Mouse (Mus musculus) forebrain, embryonic 15.5 days (tissue): ENCODE data around the gene Gdpd5. TPM values are rescaled to one million over a fixed set of nuclear protein-coding genes. Genes with fewer than 3 reads are reported as not detected.

Source experiments
- ATAC-seq: fragments of 200-750 bp; cut with Nextera tagmentation; replicated peaks from 2 replicates; pipeline ENCODE4 v1.8.0; 2017; ENCODE audit warnings: mild to moderate bottlenecking, moderate TSS enrichment, moderate library complexity
- H3K27ac ChIP-seq: fragments of 300-500 bp; sonication (generic); replicated peaks from 2 replicates; pipeline ENCODE4 v1.5.1; 2015; ENCODE audit warnings: mild to moderate bottlenecking, inconsistent platforms
- H3K27me3 ChIP-seq: fragments of 300-500 bp; sonication (generic); 2 replicates; pipeline ENCODE4 v1.6.1; 2015; ENCODE audit warnings: inconsistent platforms
- H3K36me3 ChIP-seq: fragments of 300-500 bp; sonication (generic); 2 replicates; pipeline ENCODE4 v1.6.1; 2015; ENCODE audit warnings: mild to moderate bottlenecking, inconsistent platforms
- H3K4me1 ChIP-seq: fragments of 300-500 bp; sonication (generic); 2 replicates; pipeline ENCODE4 v1.6.1; 2015; ENCODE audit warnings: inconsistent platforms
- H3K4me2 ChIP-seq: fragments of 300-500 bp; sonication (generic); replicated peaks from 2 replicates; pipeline ENCODE4 v1.6.1; 2015; ENCODE audit warnings: mild to moderate bottlenecking, inconsistent platforms
- H3K4me3 ChIP-seq: fragments of 300-500 bp; sonication (generic); 2 replicates; pipeline ENCODE4 v1.5.1; 2015; ENCODE audit warnings: mild to moderate bottlenecking, inconsistent platforms
- H3K9ac ChIP-seq: fragments of 300-500 bp; sonication (generic); replicated peaks from 2 replicates; pipeline ENCODE4 v1.6.1; 2015; ENCODE audit warnings: mild to moderate bottlenecking, inconsistent platforms
- H3K9me3 ChIP-seq: fragments of 300-500 bp; sonication (generic); 2 replicates; pipeline ENCODE4 v1.6.1; 2016; ENCODE audit warnings: inconsistent platforms
- WGBS: fragments of 180-500 bp; shearing (Covaris S2); methylation state at CpG from one replicate; pipeline ENCODE4 v1.1.7; 2015; ENCODE audit warnings: mixed read lengths; 5-methylcytosine and 5-hydroxymethylcytosine counted together
- polyA plus RNA-seq: library from polyadenylated mRNA; unstranded; fragments of >200 nt; fragmentation: Nextera tagmentation; extraction: Ambion mirVana; gene quantifications from 2 replicates; pipeline ENCODE4 v1.2.1, GENCODE M21; 2015

Gdpd5 gene
- polyA plus RNA-seq, 1 experiment from 2014 or later, result 40.0 TPM

DNA sequence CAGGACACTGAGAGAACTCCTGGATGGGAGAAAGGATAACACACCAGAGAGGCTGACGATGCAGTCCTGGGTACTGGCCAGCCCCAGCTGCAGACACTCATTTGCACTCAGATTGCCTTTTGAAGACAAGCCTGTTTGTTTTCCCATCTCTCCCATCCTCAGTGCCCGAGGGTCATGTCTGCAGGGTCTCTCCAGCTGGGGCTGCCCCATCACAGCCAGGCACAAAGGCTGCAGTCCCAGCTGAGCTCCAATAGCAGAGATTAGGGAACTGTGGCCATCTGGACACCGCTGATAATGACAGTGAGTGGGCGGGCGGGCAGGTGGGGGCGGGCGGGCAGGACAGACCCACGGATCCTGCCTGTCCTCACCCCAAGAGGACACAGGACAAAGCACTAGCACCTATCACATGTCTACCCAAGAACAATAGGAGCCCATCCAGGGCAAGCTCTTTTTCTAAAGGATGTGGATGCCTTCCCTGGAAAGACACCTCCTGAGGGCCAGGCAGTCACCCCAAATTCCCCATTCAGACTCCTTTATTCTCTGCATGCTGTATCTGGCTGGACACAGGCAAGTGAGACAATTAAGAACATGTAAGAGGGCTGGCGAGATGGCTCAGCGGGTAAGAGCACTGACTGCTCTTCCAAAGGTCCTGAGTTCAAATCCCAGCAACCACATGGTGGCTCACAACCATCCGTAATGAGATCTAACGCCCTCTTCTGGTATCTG, 93.8 kb downstream of the Gdpd5 start:
- ATAC-seq, result peak; percentile 18; the same call in 1 of the 2 replicates
- H3K4me1 ChIP-seq, result peaks cover 16% of the 10 kb centered on the region; the same call in 1 of the 2 replicates
- no peak overlapping the region for H3K9ac ChIP-seq
- H3K27ac ChIP-seq, result peak overlapping the region; percentile 53
- H3K36me3 ChIP-seq, result peaks cover 56% of the 10 kb centered on the region
- H3K4me2 ChIP-seq, result no peak overlapping the region
- no peaks in the 10 kb centered on the region for H3K9me3 ChIP-seq
- no peak overlapping the region for H3K4me3 ChIP-seq
- WGBS, result 66% methylated on average over 12 of the region's 12 CpGs
- no peaks in the 10 kb centered on the region for H3K27me3 ChIP-seq

GRCm38 (mm10) chr7:99475562-99475911, 94.3 kb downstream of the Gdpd5 start:
- Histone ChIP-seq H3K9ac (no peak overlapping the region), H3K27me3 (no peaks in the 10 kb centered on the region), H3K4me3 (no peak overlapping the region), H3K4me2 (no peak overlapping the region), H3K9me3 (no peaks in the 10 kb centered on the region), H3K27ac (no peak overlapping the region), H3K4me1 (peaks cover 21% of the 10 kb centered on the region), H3K36me3 (peaks cover 61% of the 10 kb centered on the region)
- WGBS, result 85% methylated on average over 2 of the region's 2 CpGs
- no peak for ATAC-seq

DNA sequence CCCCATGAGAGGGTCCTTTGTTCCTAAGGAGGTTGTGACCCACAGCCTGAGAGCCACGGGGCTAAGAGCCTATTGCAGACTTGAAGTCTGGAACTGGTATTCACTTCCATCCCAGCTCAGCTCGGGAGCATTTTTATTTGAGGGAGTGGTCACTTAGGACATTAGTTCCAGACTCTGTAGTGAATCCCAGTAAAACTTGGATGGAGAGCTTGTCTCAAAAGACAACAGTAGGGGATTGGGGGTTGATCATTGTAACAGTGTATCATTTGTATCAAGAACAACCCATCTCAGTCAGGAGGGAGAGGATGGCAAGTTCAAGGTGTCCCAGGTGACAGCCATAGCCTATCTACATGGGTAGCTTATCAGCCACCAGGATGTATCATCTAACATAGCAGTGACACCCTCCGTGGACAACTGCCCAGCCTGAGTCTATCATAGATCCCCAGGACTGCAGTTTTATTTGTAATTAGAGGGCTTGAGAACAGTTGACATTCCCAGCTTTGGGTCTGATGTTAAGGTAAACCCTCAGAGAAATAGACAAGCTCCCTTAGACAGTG, 95.4 kb downstream of the Gdpd5 start:
- ATAC-seq, result no peak
- Histone ChIP-seq H3K9ac (no peak overlapping the region), H3K9me3 (no peaks in the 10 kb centered on the region), H3K27me3 (no peaks in the 10 kb centered on the region), H3K36me3 (peaks cover 68% of the 10 kb centered on the region), H3K4me1 (peaks cover 32% of the 10 kb centered on the region), H3K4me2 (no peak overlapping the region), H3K27ac (no peak overlapping the region), H3K4me3 (no peak overlapping the region)
- WGBS, result 57% methylated on average over 3 of the region's 3 CpGs

- 85% methylated on average over 5 of the region's 5 CpGs for WGBS
- no peaks in the 10 kb centered on the region for H3K27me3 ChIP-seq
- H3K36me3 ChIP-seq, result peaks cover 74% of the 10 kb centered on the region
- H3K9ac ChIP-seq, result no peak overlapping the region
- peaks cover 38% of the 10 kb centered on the region for H3K4me1 ChIP-seq
- H3K9me3 ChIP-seq, result no peaks in the 10 kb centered on the region
- H3K4me2 ChIP-seq, result no peak overlapping the region
- H3K27ac ChIP-seq, result no peak overlapping the region
- no peak for ATAC-seq
- H3K4me3 ChIP-seq, result no peak overlapping the region
Observed at GRCm38 (mm10) chr7:99477235-99477634, 96.0 kb downstream of the Gdpd5 start.

GRCm38 (mm10) chr7:99482637-99483036, 101.4 kb downstream of the Gdpd5 start:
- no peak for ATAC-seq
- Histone ChIP-seq H3K27ac (peak overlapping the region; percentile 81), H3K9me3 (no peaks in the 10 kb centered on the region), H3K4me2 (peak overlapping the region; percentile 82), H3K4me3 (peak overlapping the region; percentile 58), H3K36me3 (peaks cover 47% of the 10 kb centered on the region), H3K9ac (peak overlapping the region; percentile 62), H3K4me1 (peaks cover 41% of the 10 kb centered on the region), H3K27me3 (peaks cover 4% of the 10 kb centered on the region; the same call in 1 of the 2 replicates)
- WGBS, result 6% methylated on average over 6 of the region's 6 CpGs

- H3K4me2 ChIP-seq, result peak within 1 kb of the TSS; percentile 82
- peak within 1 kb of the TSS; percentile 81 for H3K27ac ChIP-seq
- ATAC-seq, result peak; percentile 96
- H3K27me3 ChIP-seq, result peaks cover 4% of the 10 kb centered on the region; the same call in 1 of the 2 replicates
- peak within 1 kb of the TSS; percentile 58 for H3K4me3 ChIP-seq
- H3K36me3 ChIP-seq, result peaks cover 40% of the 10 kb centered on the region
- peak within 1 kb of the TSS; percentile 62 for H3K9ac ChIP-seq
- no peaks in the 10 kb centered on the region for H3K9me3 ChIP-seq
- WGBS, result under 1% methylated on average over 45 of the region's 45 CpGs
- peaks cover 41% of the 10 kb centered on the region for H3K4me1 ChIP-seq
Observed at GRCm38 (mm10) chr7:99483271-99483923, 102.2 kb downstream of the Gdpd5 start, which contains the start of gene Rps3. Rps3 (minus strand) TSS chr7:99483738.

DNA sequence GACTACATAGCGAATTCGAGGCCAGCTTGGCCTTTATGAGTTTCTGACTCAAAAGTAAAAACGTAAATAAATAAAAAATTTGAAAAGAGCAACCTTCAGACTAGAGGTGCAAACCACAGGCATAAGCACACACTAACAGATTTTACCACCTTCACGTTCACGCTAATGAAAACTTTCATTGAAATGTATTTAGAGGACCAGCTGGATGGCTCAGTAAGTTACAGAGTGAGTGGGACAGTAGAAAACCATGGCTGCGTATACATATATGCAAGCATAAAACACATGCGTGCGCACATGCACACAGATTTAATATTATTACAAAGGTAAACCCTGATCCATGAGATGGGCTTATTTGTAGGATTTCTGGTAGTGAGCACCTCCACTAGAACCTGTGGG, 102.7 kb downstream of the Gdpd5 start:
- 47% methylated on average over 8 of the region's 8 CpGs for WGBS
- peak overlapping the region; percentile 58 for H3K4me3 ChIP-seq
- H3K4me1 ChIP-seq, result peaks cover 37% of the 10 kb centered on the region
- peaks cover 35% of the 10 kb centered on the region for H3K36me3 ChIP-seq
- ATAC-seq, result peak; percentile 47
- peaks cover 4% of the 10 kb centered on the region; the same call in 1 of the 2 replicates for H3K27me3 ChIP-seq
- peak overlapping the region; percentile 46 for H3K4me2 ChIP-seq
- H3K9ac ChIP-seq, result no peak overlapping the region
- H3K9me3 ChIP-seq, result no peaks in the 10 kb centered on the region
- H3K27ac ChIP-seq, result no peak overlapping the region; the same call in 1 of the 2 replicates

DNA sequence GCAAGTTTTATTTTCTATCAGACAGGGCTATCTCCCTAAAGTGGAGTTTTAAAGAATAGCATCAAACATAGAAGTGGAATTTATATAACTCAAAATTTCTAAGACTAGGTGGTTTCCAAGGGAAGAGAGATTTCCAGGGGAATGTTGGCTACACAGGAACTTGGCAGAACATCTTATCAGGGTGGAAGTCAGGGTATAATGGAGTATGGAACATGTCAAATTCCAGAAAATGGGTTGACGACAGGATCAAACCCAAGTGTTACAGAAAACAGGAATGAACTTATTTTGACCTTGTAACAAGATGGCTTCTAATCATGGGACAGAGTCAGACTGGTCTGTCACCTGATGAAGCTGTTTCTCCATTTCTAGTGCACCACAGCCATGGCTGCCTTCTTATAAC, 103.5 kb downstream of the Gdpd5 start:
- Histone ChIP-seq H3K4me3 (no peak overlapping the region), H3K4me1 (peaks cover 34% of the 10 kb centered on the region), H3K27ac (no peak overlapping the region), H3K4me2 (no peak overlapping the region), H3K36me3 (peaks cover 27% of the 10 kb centered on the region), H3K9me3 (no peaks in the 10 kb centered on the region), H3K27me3 (peaks cover 4% of the 10 kb centered on the region; the same call in 1 of the 2 replicates), H3K9ac (no peak overlapping the region)
- WGBS, result 94% methylated on average over 1 of the region's 1 CpGs
- no peak for ATAC-seq

DNA sequence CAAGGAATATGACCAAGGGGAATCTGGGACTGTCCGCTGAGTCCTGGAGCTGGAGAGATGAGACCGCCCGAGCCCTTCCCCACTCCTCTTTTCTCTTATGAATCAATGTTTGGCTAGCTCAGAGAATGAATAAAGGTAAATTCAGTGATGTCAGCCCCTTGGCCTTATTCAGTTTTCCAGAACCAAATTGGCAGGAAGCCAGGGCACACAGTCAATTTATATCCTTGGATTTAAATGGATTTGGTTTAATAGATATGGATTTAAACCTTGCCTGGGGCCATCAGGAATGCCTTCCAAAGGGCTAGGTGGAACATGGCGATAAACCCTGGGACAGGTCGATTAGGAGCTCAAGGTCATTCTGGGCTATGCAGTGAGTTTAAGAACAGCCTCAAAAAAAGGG, 108.5 kb downstream of the Gdpd5 start:
- Histone ChIP-seq H3K4me2 (no peak overlapping the region), H3K4me1 (no peaks in the 10 kb centered on the region), H3K36me3 (no peaks in the 10 kb centered on the region), H3K9me3 (0 out of 2 replicates have a peak, but pooled peaks cover 2% of the 10 kb centered on the region), H3K4me3 (no peak overlapping the region), H3K27me3 (peaks cover 4% of the 10 kb centered on the region; the same call in 1 of the 2 replicates), H3K27ac (no peak overlapping the region), H3K9ac (no peak overlapping the region)
- WGBS, result 63% methylated on average over 5 of the region's 5 CpGs
- ATAC-seq, result no peak

DNA sequence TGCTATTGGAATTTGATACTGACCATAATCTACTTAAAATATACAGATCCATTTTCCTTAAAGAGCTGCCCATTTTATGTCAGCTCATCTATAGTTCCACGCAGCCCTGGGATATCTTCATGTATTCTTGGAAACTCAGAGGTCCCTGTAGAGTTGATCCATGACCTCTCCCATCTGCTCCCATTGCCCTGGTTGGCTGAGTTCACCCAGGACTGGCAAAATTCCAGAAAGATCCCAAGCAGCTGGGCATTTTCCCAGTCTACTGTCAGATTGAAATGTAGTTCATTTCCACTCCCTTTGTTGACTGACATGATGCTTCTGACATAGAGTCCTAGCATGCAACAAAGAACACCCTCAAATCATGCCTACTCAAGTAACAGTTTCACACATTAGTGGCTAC, 117.9 kb downstream of the Gdpd5 start:
- Histone ChIP-seq H3K36me3 (no peaks in the 10 kb centered on the region), H3K4me2 (no peak overlapping the region), H3K27ac (no peak overlapping the region), H3K4me3 (no peak overlapping the region), H3K9me3 (no peaks in the 10 kb centered on the region), H3K9ac (no peak overlapping the region), H3K27me3 (no peaks in the 10 kb centered on the region), H3K4me1 (no peaks in the 10 kb centered on the region)
- no peak for ATAC-seq
- 57% methylated on average over 1 of the region's 1 CpGs for WGBS

GRCm38 (mm10) chr7:99500201-99500600, 119.0 kb downstream of the Gdpd5 start:
- H3K9me3 ChIP-seq, result no peaks in the 10 kb centered on the region
- ATAC-seq, result peak; percentile 84
- H3K4me3 ChIP-seq, result no peak overlapping the region
- H3K4me1 ChIP-seq, result no peaks in the 10 kb centered on the region
- WGBS, result 4% methylated on average over 8 of the region's 8 CpGs
- H3K27ac ChIP-seq, result no peak overlapping the region
- H3K4me2 ChIP-seq, result no peak overlapping the region
- no peaks in the 10 kb centered on the region for H3K27me3 ChIP-seq
- no peaks in the 10 kb centered on the region for H3K36me3 ChIP-seq
- no peak overlapping the region for H3K9ac ChIP-seq

DNA sequence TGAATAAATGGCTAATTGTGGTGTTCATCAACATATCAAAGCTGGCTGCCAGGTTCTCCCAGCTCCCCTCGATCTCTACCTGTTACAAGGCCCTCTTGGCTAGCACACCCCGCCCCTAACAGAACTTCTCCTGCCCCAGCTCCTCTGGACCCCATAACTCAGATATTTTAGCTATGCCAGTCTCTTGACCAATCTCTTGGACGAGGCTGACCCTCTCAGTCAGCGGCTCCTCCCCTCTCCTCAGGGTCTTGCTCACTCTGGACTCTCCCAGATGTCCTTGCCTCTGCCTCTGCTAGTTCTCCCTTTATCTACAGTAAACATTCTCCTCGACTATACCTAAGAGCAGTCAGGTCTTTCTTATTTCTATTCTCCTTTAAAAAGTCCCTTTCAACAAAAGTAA, 119.4 kb downstream of the Gdpd5 start:
- H3K9me3 ChIP-seq, result no peaks in the 10 kb centered on the region
- 36% methylated on average over 5 of the region's 5 CpGs for WGBS
- no peak overlapping the region for H3K27ac ChIP-seq
- H3K9ac ChIP-seq, result no peak overlapping the region
- no peaks in the 10 kb centered on the region for H3K27me3 ChIP-seq
- no peak for ATAC-seq
- H3K4me2 ChIP-seq, result no peak overlapping the region
- H3K36me3 ChIP-seq, result no peaks in the 10 kb centered on the region
- H3K4me3 ChIP-seq, result no peak overlapping the region
- no peaks in the 10 kb centered on the region for H3K4me1 ChIP-seq
